9 mouse cellular contexts compared by ENCODE assay signal in genomic region chr11:78803587-78804316, GRCm38 (mm10). TPM values are rescaled to one million over a fixed set of nuclear protein-coding genes. Genes with fewer than 3 reads are reported as not detected.
DNase-seq lines count a peak whose midpoint lies in the region; ATAC-seq and TF ChIP-seq lines count a peak whose summit lies in the region.
"Had no signal": no experiment of that assay in that cellular context is flagged by ENCODE, and none has a peak within 500 bp of the region (broad histone marks: within the 10 kb centered on the region; RNA-seq: fewer than 3 reads in every experiment).

No protein-coding gene starts in this region.

- TF ChIP-seq EP300 in lung, postnatal 0 days (IDR thresholded peaks at IDR 0.05) = no peak

- 70% methylated on average over 14 of the region's 14 CpGs for WGBS in kidney, embryonic 16.5 days
- 45% methylated on average over 14 of the region's 14 CpGs for WGBS in heart, embryonic 16.5 days
- 42% methylated on average over 14 of the region's 14 CpGs for WGBS in lung, postnatal 0 days
- 58% methylated on average over 14 of the region's 14 CpGs for WGBS in intestine, embryonic 16.5 days

- ATAC-seq in kidney, embryonic 16.5 days (ENCODE audit: low FRiP score, low TSS enrichment) = no peak
- peak; percentile 94 for ATAC-seq in heart, embryonic 16.5 days (replicated peaks; ENCODE audit: extremely low read depth, insufficient read depth, low FRiP score)
- peak; percentile 62 for ATAC-seq in lung, postnatal 0 days
- no peak for ATAC-seq in intestine, embryonic 16.5 days

- H3K9ac ChIP-seq in kidney, embryonic 16.5 days (replicated peaks; ENCODE audit: low read length) = no peak overlapping the region
- no peak overlapping the region for H3K9ac ChIP-seq in heart, embryonic 16.5 days (ENCODE audit: low read length)
- no peak overlapping the region for H3K9ac ChIP-seq in lung, postnatal 0 days (replicated peaks; ENCODE audit: low read depth)
- no peak overlapping the region for H3K9ac ChIP-seq in intestine, embryonic 16.5 days (ENCODE audit: low read depth, low read length)
- H3K9ac ChIP-seq: midbrain, embryonic 12.5 days had no signal

- H3K27me3 ChIP-seq in kidney, embryonic 16.5 days (ENCODE audit: insufficient read depth, low read length) = no peaks in the 10 kb centered on the region
- no peaks in the 10 kb centered on the region for H3K27me3 ChIP-seq in heart, embryonic 16.5 days (ENCODE audit: control insufficient read depth, insufficient read depth, low read length)
- H3K27me3 ChIP-seq in lung, postnatal 0 days (replicated peaks; ENCODE audit: insufficient read depth, low read length) = no peaks in the 10 kb centered on the region
- no peaks in the 10 kb centered on the region for H3K27me3 ChIP-seq in intestine, embryonic 16.5 days (replicated peaks; ENCODE audit: control insufficient read depth, insufficient read depth, low read length)

- H3K4me1 ChIP-seq in kidney, embryonic 16.5 days (ENCODE audit: insufficient read depth, low read length) = no peaks in the 10 kb centered on the region
- H3K4me1 ChIP-seq in heart, embryonic 16.5 days (ENCODE audit: control insufficient read depth, insufficient read depth, low read length) = peaks cover 28% of the 10 kb centered on the region
- H3K4me1 ChIP-seq in lung, postnatal 0 days (ENCODE audit: insufficient read depth, low read depth, low read length) = no peaks in the 10 kb centered on the region
- H3K4me1 ChIP-seq in intestine, embryonic 16.5 days (ENCODE audit: control insufficient read depth, insufficient read depth, low read length) = no peaks in the 10 kb centered on the region; the same call in 1 of the 2 replicates

- no peaks in the 10 kb centered on the region for H3K36me3 ChIP-seq in kidney, embryonic 16.5 days (ENCODE audit: insufficient read depth, low read length)
- no peaks in the 10 kb centered on the region for H3K36me3 ChIP-seq in heart, embryonic 16.5 days (ENCODE audit: control insufficient read depth, insufficient read depth)
- no peaks in the 10 kb centered on the region for H3K36me3 ChIP-seq in lung, postnatal 0 days (ENCODE audit: insufficient read depth, low read length)
- no peaks in the 10 kb centered on the region for H3K36me3 ChIP-seq in intestine, embryonic 16.5 days (ENCODE audit: control insufficient read depth, insufficient read depth, low read length)
- H3K36me3 ChIP-seq: midbrain, embryonic 12.5 days had no signal

- TF ChIP-seq CTCF in lung, postnatal 0 days (IDR thresholded peaks at IDR 0.05) = no peak

- H3K4me3 ChIP-seq in kidney, embryonic 16.5 days (ENCODE audit: low read length) = no peak overlapping the region
- H3K4me3 ChIP-seq in heart, embryonic 16.5 days (ENCODE audit: low read length) = no peak overlapping the region
- H3K4me3 ChIP-seq in lung, postnatal 0 days (ENCODE audit: low read depth, low read length) = no peak overlapping the region
- no peak overlapping the region for H3K4me3 ChIP-seq in intestine, embryonic 16.5 days (ENCODE audit: low read length)
- H3K4me3 ChIP-seq: midbrain, embryonic 12.5 days had no signal

- peak; percentile 29 for DNase-seq in kidney, adult 18-20 months
- peak; percentile 43 for DNase-seq in ZHBTc4 (ENCODE audit: low read depth, low spot score)
- peak; percentile 38 to 57 for DNase-seq in cerebellum, postnatal 36 days
- peak; percentile 39 for DNase-seq in lung, postnatal 0 days (ENCODE audit: low spot score)
- DNase-seq in B cell, adult 2 months = no peak

- no peak overlapping the region for H3K4me2 ChIP-seq in kidney, embryonic 16.5 days (replicated peaks; ENCODE audit: low read depth, low read length)
- H3K4me2 ChIP-seq in heart, embryonic 16.5 days (ENCODE audit: low read depth, low read length) = no peak overlapping the region
- no peak overlapping the region for H3K4me2 ChIP-seq in lung, postnatal 0 days (replicated peaks; ENCODE audit: low read depth, low read length)
- no peak overlapping the region for H3K4me2 ChIP-seq in intestine, embryonic 16.5 days (ENCODE audit: low read depth, low read length)
- H3K4me2 ChIP-seq: midbrain, embryonic 12.5 days had no signal

- H3K27ac ChIP-seq in kidney, embryonic 16.5 days (ENCODE audit: low read length) = no peak overlapping the region
- peak overlapping the region; percentile 91 for H3K27ac ChIP-seq in heart, embryonic 16.5 days (ENCODE audit: low read length)
- H3K27ac ChIP-seq in lung, postnatal 0 days (ENCODE audit: low read length) = no peak overlapping the region
- H3K27ac ChIP-seq in intestine, embryonic 16.5 days (ENCODE audit: low read length) = no peak overlapping the region
- H3K27ac ChIP-seq: midbrain, embryonic 12.5 days had no signal

- no peaks in the 10 kb centered on the region for H3K9me3 ChIP-seq in kidney, embryonic 16.5 days (ENCODE audit: low read length)
- H3K9me3 ChIP-seq in heart, embryonic 16.5 days (replicated peaks; ENCODE audit: control insufficient read depth, low read length) = no peaks in the 10 kb centered on the region
- H3K9me3 ChIP-seq in lung, postnatal 0 days (ENCODE audit: low read length) = no peaks in the 10 kb centered on the region
- no peaks in the 10 kb centered on the region for H3K9me3 ChIP-seq in intestine, embryonic 16.5 days (ENCODE audit: control insufficient read depth, low read length)
- H3K9me3 ChIP-seq: midbrain, embryonic 12.5 days had no signal

RNA-seq across cellular contexts. Expression of gene Lyrm9, which starts 22.6 kb away (rescaled TPM):
- polyA plus RNA-seq in kidney, embryonic 16.5 days (2015; fragmentation: Nextera tagmentation; extraction: Ambion mirVana) = 21.1 TPM in 2 replicates
- 31.3 and 36.6 TPM in 2 replicates for polyA plus RNA-seq in heart, embryonic 16.5 days (2015; fragmentation: Nextera tagmentation; extraction: Ambion mirVana)
- polyA plus RNA-seq in lung, postnatal 0 days (2015; fragmentation: Nextera tagmentation; extraction: Ambion mirVana) = 5.7 and 9.3 TPM in 2 replicates
- 20.7 and 21.9 TPM in 2 replicates for polyA plus RNA-seq in intestine, embryonic 16.5 days (2015; fragmentation: Nextera tagmentation; extraction: Ambion mirVana)

RNA-seq across cellular contexts. Expression of gene Ccnq, which starts 52.2 kb away (rescaled TPM):
- 44.1 and 47.0 TPM in 2 replicates for polyA plus RNA-seq in kidney, embryonic 16.5 days (2015; fragmentation: Nextera tagmentation; extraction: Ambion mirVana)
- polyA plus RNA-seq in heart, embryonic 16.5 days (2015; fragmentation: Nextera tagmentation; extraction: Ambion mirVana) = 27.8 and 30.9 TPM in 2 replicates
- polyA plus RNA-seq in lung, postnatal 0 days (2015; fragmentation: Nextera tagmentation; extraction: Ambion mirVana) = 27.4 and 31.5 TPM in 2 replicates
- polyA plus RNA-seq in intestine, embryonic 16.5 days (2015; fragmentation: Nextera tagmentation; extraction: Ambion mirVana) = 35.9 and 38.5 TPM in 2 replicates

Comparison
In these comparisons a context has a peak if more than half of its experiments do, and no peak if none do; other contexts are left out.
1. DNase-seq: peak in kidney, adult 18-20 months (single experiment), ZHBTc4 (single experiment), cerebellum, postnatal 36 days (2 of 2) and lung, postnatal 0 days (single experiment); none in B cell, adult 2 months (0 of 2).
2. ATAC-seq: peak in heart, embryonic 16.5 days (single experiment) and lung, postnatal 0 days (single experiment); none in kidney, embryonic 16.5 days (single experiment) and intestine, embryonic 16.5 days (single experiment).